Mouse (Mus musculus) gastrocnemius, postnatal 14 days (tissue): Measurements from ENCODE around the gene Pstpip1. TPM values are rescaled to one million over a fixed set of nuclear protein-coding genes. Genes with fewer than 3 reads are reported as not detected.

Experiments
- DNase-seq: peaks from one replicate; pipeline ENCODE4 v3.0.0; 2021; ENCODE audit warnings: mixed read lengths
- intact Hi-C: fragments of 180-260 bp; cut with DNase I; formaldehyde crosslinking; loops from one replicate; pipeline ENCODE4 v1.15.1; 2025; ENCODE audit warnings: low total_unique reads
- total RNA-seq, 2 experiments: library from RNA; stranded (reverse); gene quantifications; 2 replicates each; pipeline ENCODE4 v1.2.3; 2021

Pstpip1 gene
- total RNA-seq, 2 experiments from 2014 or later: 1.3 to 1.8 TPM

- no peak for DNase-seq
- intact Hi-C loops: no loop called here
These were observed 11.3 kb downstream of the Pstpip1 start for GRCm38 (mm10) chr9:56101022-56101421.

- DNase-seq: no peak
- intact Hi-C loops: no loop called here
These were observed 15.2 kb downstream of the Pstpip1 start for GRCm38 (mm10) chr9:56104921-56105320.

GRCm38 (mm10) chr9:56106274-56107072 lies 16.7 kb downstream of the Pstpip1 start:
- no peak for DNase-seq
- intact Hi-C loops: no loop called here

GRCm38 (mm10) chr9:56107527-56107926 lies 17.8 kb downstream of the Pstpip1 start:
- intact Hi-C loops: no loop called here
- no peak for DNase-seq

- intact Hi-C loops: no loop called here
- no peak for DNase-seq
These were observed 18.4 kb downstream of the Pstpip1 start for GRCm38 (mm10) chr9:56108174-56108573.

- no peak for DNase-seq
- intact Hi-C loops: loop anchor here (10.0 kb wide), 1 partner anchor 437 kb away; no protein-coding TSS in a partner anchor
These were observed 28.3 kb downstream of the Pstpip1 start for GRCm38 (mm10) chr9:56118091-56118490.

GRCm38 (mm10) chr9:56118582-56118981 lies 28.8 kb downstream of the Pstpip1 start:
- intact Hi-C loops: loop anchor here (10.0 kb wide), 1 partner anchor 436 kb away; no protein-coding TSS in a partner anchor
- peak; percentile 49 for DNase-seq

- DNase-seq: no peak
- intact Hi-C loops: loop anchor here (10.0 kb wide), 1 partner anchor 435 kb away; no protein-coding TSS in a partner anchor
These were observed 29.9 kb downstream of the Pstpip1 start for GRCm38 (mm10) chr9:56119651-56120050.

- intact Hi-C loops: no loop called here
- peak; percentile 59 for DNase-seq
These were observed 31.3 kb downstream of the Pstpip1 start for GRCm38 (mm10) chr9:56121097-56121496.

GRCm38 (mm10) chr9:56122973-56123372 lies 33.2 kb downstream of the Pstpip1 start:
- no peak for DNase-seq
- intact Hi-C loops: no loop called here

GRCm38 (mm10) chr9:56123613-56124012 lies 33.9 kb downstream of the Pstpip1 start:
- no peak for DNase-seq
- intact Hi-C loops: no loop called here

GRCm38 (mm10) chr9:56124561-56124960 lies 34.8 kb downstream of the Pstpip1 start:
- no peak for DNase-seq
- intact Hi-C loops: no loop called here

GRCm38 (mm10) chr9:56126453-56127173 lies 36.9 kb downstream of the Pstpip1 start:
- no peak for DNase-seq
- intact Hi-C loops: no loop called here

- intact Hi-C loops: no loop called here
- no peak for DNase-seq
These were observed 38.6 kb downstream of the Pstpip1 start for GRCm38 (mm10) chr9:56128331-56128730.

GRCm38 (mm10) chr9:56129951-56130350 lies 40.2 kb downstream of the Pstpip1 start:
- intact Hi-C loops: no loop called here
- no peak for DNase-seq

GRCm38 (mm10) chr9:56130536-56130935 lies 40.8 kb downstream of the Pstpip1 start:
- intact Hi-C loops: no loop called here

GRCm38 (mm10) chr9:56131813-56132525 lies 42.2 kb downstream of the Pstpip1 start:
- intact Hi-C loops: no loop called here
- DNase-seq: no peak

More at GRCm38 (mm10) chr9:56130536-56130935, 40.8 kb downstream of the Pstpip1 start:
- DNase-seq: no peak

- DNase-seq: no peak
- intact Hi-C loops: no loop called here
These were observed 44.2 kb downstream of the Pstpip1 start for GRCm38 (mm10) chr9:56133970-56134369.

- DNase-seq: no peak
- intact Hi-C loops: no loop called here
These were observed 44.9 kb downstream of the Pstpip1 start for GRCm38 (mm10) chr9:56134614-56135013.

GRCm38 (mm10) chr9:56135590-56136197 lies 45.9 kb downstream of the Pstpip1 start:
- DNase-seq: no peak
- intact Hi-C loops: no loop called here
